Mouse (Mus musculus) right cerebral cortex, postnatal 25 days (tissue): ENCODE measurements around the gene Rusc1.
A peak's percentile ranks its signal among the peaks of the same experiment; 100 is the strongest.
"Not testable (repeated sequence)": the region's sequence is repeated elsewhere in the genome, so short reads cannot be mapped to it uniquely, and the experiment has no call there.

Source experiments
- DNase-seq: peaks from one replicate; pipeline ENCODE4 v3.0.0; 2022

Rusc1 gene

DNA sequence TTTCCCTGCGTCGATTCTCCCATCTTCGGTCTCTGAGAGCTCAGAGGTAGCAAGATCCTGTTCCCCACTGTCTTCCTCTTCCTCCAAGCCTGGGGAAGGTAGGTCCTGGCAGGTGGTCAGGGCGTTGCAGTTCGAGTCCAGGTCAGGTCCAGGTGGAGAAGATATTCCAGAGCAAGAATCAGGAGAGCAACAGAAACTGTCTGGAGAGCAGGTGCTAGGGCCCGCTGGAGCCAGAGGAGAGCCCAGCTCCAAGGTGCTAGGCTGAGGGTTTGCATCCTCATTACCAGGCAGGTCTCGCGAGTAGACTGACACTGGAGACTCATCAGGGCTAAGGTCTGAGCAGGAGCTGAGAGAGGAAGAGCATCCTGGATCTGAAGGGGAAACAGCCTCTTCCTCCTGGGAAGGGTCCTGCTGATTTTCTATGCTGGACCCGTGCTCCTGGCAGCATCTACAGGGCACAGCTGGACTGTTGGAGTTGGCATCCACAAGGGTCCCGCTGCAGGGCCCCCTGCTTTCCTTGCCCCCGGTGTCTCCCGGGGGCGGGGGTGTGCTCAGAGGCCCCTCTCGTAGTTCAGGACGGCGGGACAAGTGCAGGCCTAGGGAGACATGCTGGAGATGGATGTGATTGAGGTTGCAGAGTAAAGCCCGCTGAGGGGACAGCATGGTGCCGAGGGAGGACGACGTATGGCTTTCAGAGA is 1.2 kb downstream of the Rusc1 start:
- DNase-seq = no peak

- peak; percentile 89 for DNase-seq
Measured at GRCm38 (mm10) chr3:89090694-89091655, 2.1 kb downstream of the Rusc1 start.

GRCm38 (mm10) chr3:89089882-89090591 is 3.1 kb downstream of the Rusc1 start:
- peak; percentile 90 for DNase-seq

GRCm38 (mm10) chr3:89088974-89089373 is 4.1 kb downstream of the Rusc1 start:
- no peak for DNase-seq

GRCm38 (mm10) chr3:89087338-89088110 is 5.6 kb downstream of the Rusc1 start:
- peak; percentile 56 for DNase-seq

- no peak for DNase-seq
Measured at GRCm38 (mm10) chr3:89084654-89085190, 8.4 kb downstream of the Rusc1 start.

GRCm38 (mm10) chr3:89084133-89084532 is 9.0 kb downstream of the Rusc1 start:
- no peak for DNase-seq

- DNase-seq = not testable (repeated sequence)
Measured at GRCm38 (mm10) chr3:89082287-89082686, 10.8 kb downstream of the Rusc1 start.

GRCm38 (mm10) chr3:89077383-89077782 is 15.7 kb downstream of the Rusc1 start:
- no peak for DNase-seq

DNA sequence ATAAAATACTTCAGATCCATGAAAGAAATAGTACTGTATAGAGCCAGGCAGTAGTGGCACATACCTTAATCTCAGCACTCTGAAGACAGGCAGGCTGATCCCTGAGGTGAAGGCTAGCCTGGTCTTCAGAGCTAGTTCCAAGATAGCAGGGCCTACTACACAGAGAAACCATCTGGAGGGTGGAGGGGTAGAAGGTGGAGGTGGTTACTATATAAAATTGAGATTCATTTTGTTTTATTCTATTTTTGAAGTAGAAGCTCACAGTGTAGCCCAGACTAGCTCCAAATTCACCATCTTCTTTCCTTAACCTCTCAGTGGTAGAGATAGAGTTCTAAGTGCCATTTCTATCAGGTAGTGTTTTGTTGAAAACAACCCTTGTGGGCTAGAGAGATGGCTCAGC is 25.8 kb downstream of the Rusc1 start:
- DNase-seq = no peak

GRCm38 (mm10) chr3:89061696-89062095 is 31.4 kb downstream of the Rusc1 start:
- DNase-seq = no peak

DNA sequence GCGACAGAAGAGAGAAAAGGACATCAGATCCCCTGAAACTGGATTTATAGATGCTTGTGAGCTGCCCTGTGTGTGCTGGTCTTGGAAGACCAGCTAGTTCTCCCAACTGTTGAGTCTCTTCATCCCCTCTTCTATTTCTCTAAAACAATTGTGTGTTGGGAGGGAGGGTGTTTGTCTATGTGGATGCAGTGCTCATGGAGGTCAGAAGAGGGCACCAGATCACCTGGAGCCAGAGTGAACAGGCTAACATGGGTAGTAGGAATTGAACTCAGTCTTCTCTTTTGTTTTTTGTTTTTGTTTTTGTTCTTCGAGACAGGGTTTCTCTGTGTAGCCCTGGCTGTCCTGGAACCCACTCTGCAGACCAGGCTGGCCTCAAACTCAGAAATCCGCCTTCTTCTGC is 34.3 kb downstream of the Rusc1 start:
- no peak for DNase-seq

- DNase-seq = no peak
Measured at GRCm38 (mm10) chr3:89058361-89058760, 34.8 kb downstream of the Rusc1 start.

GRCm38 (mm10) chr3:89043359-89043758 is 49.8 kb downstream of the Rusc1 start:
- no peak for DNase-seq
